Mouse (Mus musculus): ENCODE measurements around the gene Ubxn6. TPM values are rescaled to one million over a fixed set of nuclear protein-coding genes. Genes with fewer than 3 reads are reported as not detected.
"Not testable (repeated sequence)": the region's sequence is repeated elsewhere in the genome, so short reads cannot be mapped to it uniquely, and the experiment has no call there.

The Ubxn6 gene
- 10 to 100 TPM; 85.7 to 90.6 TPM for total RNA-seq (2021)
- long read RNA-seq, transcript Ubxn6-201 (11 exons, 2,949 nt), result major isoform, 80 of 97 reads
- long read RNA-seq, partial matches to known transcripts, result 5 of 97 reads
- long read RNA-seq, other reads (novel, unspliced or antisense), result 11 of 97 reads

DNA sequence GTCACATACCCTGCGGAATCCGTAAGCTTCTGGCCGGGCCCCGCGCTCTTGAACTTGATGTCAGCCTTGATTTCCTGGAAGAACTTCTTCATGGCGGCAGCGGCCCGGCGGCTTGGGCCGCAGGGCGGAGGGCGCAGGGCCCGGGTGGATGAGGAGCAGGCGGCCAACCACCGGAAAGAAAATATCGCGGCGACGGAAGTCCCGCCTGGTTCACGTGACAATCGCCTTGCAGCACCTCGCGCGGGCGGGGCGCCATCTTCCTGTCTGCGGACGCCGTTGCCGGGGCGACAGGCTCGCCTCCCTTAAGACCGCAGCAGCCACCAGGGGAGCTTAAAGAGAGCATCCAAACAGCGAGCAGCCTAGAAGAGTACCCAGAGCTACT, at the start of gene Ubxn6:
Gene Ubxn6 (minus strand): TSS at position 202 of the 382 bp plus-strand sequence.
- DNase-seq (ENCODE audit: low spot score in 2 of 2), result peak; percentile 95 to 98

DNA sequence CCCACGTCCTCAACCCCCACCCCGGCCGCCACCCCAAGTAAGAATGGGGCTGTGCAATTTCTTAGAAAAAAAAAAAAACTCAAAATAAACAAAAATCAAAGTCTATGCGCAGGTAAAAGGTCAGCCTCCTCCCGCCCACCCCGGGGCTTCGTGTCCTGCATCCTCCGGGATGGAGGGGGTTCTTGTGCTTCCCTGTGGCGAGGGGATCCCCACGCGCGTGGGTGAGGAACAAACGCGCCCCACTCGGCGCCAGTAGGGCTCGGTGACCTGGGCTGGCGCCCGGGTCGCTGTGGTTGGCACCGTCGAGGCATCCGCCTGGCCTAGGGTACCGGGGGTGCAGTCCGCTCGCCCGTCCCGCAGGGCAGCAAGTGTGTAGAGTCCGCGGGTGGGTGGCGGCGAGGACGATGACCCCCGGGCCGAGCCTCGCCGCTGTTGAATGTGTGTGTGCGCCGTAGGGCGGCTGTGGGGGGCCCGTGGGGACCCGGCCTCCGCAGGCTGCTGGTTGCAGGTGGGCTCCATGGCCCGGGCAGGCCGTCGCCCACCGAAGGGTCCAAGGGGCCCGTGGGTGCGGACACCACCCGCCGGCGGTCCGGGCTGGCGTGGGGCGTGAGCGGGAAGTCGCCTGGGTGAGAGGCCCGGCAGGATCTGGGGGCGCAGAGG, 49.0 kb upstream of the Ubxn6 start:
- no peak for DNase-seq (ENCODE audit: low spot score in 2 of 2)

DNA sequence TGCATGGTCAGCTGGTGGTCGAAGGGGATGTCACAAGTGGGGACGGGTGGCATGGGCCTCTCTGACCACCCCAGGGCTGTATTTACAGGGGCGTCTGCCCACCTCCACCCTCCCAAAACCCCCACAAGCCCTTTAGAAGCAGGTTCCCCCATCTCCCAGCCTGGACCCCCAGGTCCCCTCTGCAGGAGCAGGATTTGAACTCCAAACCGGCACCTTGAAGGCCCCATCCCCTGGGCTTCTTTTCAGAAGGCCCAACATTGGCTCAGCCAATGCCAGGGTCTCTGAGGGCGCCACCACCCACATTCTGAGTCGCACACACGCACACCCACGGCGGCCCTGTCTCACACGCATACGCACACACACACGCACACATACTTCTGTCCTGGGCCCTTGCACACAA, 48.3 kb upstream of the Ubxn6 start:
- DNase-seq (ENCODE audit: low spot score in 2 of 2), result no peak

DNA sequence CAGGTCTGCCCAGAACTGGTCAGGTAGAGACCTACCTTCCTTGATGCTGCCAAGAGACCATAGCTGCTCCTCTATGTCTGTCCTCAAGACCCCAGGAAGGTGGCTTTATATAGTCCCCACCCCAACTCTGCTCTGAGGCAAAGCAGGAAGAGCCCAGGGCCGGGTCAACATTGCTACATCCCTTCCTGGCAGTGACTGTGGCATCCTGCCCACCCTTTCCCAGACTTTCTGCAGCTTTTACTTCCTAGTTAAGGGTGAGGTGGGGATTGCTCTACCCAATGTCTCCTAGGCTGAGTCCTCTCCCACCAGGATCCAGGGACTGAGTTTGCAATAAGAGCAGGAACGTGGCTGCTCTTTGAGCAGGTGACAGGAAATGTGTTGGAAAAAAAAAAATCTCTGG, 47.0 kb upstream of the Ubxn6 start, which contains the start of gene Lrg1:
Gene Lrg1 (minus strand): TSS at position 176 of the 400 bp plus-strand sequence.
- DNase-seq (ENCODE audit: low spot score in 2 of 2), result no peak

DNA sequence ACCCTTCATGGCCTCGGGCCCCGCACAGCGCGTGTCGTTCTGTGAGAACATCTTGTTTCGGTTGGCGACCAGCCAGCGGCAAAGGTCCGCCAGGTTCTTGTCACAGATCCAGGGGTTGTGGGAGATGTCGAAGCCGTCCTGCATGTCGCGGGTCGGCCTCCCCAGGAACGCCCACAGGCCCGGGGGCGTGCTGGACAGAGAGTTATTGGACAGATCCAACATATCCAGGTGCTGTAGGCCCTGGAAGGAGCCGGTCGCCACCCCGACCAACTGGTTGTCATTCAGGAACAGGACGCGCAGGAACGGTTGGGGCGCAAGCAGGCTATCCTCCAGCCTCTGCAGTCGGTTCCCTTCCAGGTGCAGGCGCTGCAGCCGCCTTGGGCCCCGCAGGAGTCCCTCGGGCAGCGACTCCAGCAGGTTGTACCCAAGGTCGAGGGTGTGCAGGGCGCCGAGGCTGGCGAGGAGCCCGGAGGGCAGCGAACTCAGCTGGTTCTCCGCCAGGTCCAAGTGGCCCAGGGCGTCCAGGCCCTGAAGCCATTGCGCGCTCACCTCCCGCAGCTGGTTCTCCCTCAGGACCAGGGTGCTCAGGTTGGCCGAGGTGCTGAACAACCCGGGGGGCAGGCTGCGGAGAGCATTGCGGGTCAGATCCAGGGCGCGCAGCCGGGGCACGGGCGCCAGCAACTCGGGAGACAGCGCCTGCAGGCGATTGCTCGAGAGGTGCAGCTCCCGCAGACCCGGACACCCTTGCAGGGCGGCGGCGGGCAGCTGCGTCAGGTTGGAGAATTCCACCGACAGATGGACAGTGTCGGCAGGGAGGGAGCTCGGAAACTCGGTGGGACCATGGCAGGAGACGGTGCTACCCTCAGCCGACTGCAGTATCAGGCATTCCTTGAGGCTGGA, 45.4 kb upstream of the Ubxn6 start:
- no peak for DNase-seq (ENCODE audit: low spot score in 2 of 2)

- DNase-seq (ENCODE audit: low spot score in 2 of 2), result no peak
Measured at GRCm38 (mm10) chr17:56119431-56119830, 44.6 kb upstream of the Ubxn6 start.

- no peak for DNase-seq (ENCODE audit: low spot score in 2 of 2)
Measured at GRCm38 (mm10) chr17:56117251-56117710, 42.5 kb upstream of the Ubxn6 start, which contains the start of gene Plin5. Plin5 (minus strand) TSS chr17:56117596.

DNA sequence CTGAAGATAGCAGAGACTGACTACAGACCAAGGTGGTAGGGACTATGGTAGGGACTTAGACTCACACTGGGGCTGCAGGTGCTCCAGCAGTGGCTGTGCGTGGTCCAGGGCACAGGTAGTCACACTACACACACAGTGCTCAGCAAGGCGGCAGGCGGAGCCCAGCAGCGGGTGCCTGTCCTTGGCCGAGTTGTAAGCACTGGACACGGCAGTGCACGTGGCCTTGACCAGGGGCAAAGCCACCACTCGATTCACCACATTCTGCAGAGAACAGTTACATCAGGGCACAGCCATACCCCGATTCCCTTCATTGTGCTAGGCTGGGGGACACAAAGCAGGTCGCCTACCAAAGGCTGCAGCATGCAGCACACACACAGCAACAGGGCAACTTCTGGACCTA, 41.4 kb upstream of the Ubxn6 start:
- no peak for DNase-seq (ENCODE audit: low spot score in 2 of 2)

- DNase-seq (ENCODE audit: low spot score in 2 of 2), result no peak
Measured at GRCm38 (mm10) chr17:56112743-56113142, 37.9 kb upstream of the Ubxn6 start.

DNA sequence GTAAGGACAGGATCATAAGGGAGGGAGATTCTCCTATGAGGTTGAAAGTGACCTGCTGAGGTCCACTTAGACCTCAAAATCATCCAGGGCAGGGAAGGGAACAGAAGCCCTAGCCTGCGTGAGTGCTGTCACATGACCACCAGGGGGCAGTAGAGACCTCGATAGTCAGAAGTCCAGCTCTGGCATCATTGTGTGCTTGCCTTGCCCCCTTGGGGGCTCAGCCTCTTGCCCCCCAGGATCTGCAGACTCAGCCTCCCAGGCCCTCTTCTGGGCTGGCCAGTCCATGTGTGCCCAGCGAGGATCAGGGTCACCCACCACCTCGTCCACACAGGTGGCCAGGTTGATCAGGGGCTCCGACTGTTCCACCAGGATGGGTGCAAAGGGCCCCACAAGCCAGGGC, 37.0 kb upstream of the Ubxn6 start:
- DNase-seq (ENCODE audit: low spot score in 2 of 2), result peak in 1 of 2 experiments; percentile 71

DNA sequence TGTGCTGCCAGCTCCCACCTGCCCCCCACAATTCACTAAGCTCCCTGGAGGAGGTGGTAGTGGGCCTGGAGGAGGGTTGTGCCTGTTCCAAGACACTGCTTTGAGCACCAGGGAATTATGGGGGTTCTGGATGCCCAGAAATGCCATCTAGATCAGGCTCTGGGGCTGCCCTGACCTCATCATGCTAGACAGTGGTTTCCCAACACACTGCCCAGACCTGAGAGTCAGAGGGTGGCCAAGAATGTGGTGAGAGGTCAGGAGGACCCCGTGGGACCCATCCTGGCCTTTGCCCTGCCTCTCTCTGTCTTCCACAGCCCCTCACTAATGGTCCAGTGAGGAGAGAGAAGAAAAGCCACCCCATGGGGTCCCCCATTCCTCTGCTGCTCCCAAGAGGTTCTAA, 36.2 kb upstream of the Ubxn6 start:
- no peak for DNase-seq (ENCODE audit: low spot score in 2 of 2)

- no peak for DNase-seq (ENCODE audit: low spot score in 2 of 2)
Measured at GRCm38 (mm10) chr17:56110571-56110970, 35.7 kb upstream of the Ubxn6 start.

- no peak for DNase-seq (ENCODE audit: low spot score in 2 of 2)
Measured at GRCm38 (mm10) chr17:56109219-56110051, 34.6 kb upstream of the Ubxn6 start, which contains the start of gene Plin4. Plin4 (minus strand) TSS chr17:56109803.

DNA sequence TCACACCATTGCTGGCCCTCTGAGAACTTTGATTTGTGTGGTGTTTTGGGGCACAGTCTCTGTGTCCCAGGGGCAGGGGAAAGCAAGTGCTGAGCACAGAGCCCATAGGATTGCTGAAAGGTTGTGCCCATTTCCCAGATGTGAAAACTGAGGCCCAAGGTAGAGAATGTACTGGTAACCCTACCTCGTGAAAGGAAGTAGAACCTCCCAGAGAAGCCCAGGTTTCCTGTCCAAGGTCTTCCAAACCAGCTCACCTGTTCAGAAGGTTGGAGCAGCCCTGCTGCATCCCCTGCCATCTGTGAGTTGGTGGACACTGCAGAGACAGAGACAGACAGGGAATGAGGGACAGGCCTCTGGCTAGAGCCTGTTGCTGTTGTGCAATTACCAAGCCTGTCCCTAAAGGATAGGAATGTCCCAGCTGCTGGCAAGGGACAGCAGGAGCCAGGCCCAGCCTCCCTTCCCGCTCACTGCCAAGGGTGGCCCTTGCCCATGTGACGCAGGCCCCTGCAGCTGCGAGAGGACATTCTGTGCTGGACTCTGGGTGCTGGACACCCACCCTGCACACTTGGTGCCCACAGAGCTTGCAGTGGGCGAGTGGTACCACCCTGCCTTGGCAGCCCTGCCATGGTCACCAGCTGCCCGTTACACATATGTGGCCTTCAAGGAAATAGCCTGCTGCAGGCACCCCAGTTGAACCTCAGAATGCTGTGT, 33.7 kb upstream of the Ubxn6 start:
- peak; percentile 54 to 85 for DNase-seq (ENCODE audit: low spot score in 2 of 2)

DNA sequence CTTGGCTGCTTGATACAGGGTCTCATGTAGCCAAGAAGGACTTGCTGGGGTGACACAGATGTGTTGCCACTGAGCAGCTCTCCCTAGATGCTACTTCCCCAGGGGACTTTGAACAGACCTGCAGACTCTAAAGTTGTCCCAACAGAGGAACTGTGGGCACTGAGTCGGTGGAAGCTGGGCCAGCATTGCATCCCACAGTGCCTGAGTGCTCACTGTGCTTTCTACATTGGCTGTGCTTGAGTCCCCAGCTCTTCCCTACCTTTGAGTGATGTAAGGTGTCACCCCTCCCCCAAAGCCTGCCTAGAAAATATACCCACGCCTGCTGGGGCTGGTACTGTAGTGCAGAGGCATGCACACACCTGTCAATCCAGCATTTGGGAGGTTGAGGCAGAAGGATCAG, 32.9 kb upstream of the Ubxn6 start:
- DNase-seq (ENCODE audit: low spot score in 2 of 2), result no peak

DNA sequence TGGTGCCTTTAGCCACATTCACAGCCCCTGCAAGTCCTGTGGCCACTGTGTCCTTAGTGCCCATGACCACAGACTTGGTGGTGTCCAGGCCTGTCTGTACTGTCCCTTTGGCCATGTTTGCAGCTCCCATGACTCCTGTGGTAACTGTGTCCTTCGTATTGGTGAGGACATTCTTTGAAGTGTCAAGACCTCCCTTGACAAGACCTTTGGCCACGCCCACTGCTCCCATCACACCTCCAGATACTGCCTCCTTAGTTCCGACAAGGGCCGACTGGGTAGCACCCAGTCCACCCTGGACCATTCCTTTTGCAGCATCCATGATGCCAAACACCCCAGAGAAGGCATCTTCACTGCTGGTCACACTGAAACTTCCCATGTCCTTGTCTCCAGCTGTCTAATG, 32.2 kb upstream of the Ubxn6 start:
- DNase-seq (ENCODE audit: low spot score in 2 of 2), result no peak

DNA sequence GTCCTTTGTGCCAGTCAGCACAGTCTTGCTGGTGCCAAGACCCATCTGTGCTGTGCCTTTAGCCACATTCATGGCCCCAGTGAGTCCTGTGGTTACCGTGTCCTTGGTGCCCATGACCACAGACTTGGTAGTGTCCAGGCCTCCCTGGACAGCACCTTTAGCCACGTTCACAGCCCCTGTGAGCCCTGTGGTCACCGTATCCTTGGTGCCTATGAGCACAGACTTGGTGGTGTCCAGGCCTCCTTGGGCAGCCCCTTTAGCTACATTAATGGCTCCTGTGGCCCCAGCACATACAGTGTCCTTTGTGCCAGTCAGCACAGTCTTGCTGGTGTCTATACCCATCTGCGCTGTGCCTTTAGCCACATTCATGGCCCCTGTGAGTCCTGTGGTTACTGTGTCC, 31.6 kb upstream of the Ubxn6 start:
- not testable (repeated sequence) for DNase-seq (ENCODE audit: low spot score in 2 of 2)

DNA sequence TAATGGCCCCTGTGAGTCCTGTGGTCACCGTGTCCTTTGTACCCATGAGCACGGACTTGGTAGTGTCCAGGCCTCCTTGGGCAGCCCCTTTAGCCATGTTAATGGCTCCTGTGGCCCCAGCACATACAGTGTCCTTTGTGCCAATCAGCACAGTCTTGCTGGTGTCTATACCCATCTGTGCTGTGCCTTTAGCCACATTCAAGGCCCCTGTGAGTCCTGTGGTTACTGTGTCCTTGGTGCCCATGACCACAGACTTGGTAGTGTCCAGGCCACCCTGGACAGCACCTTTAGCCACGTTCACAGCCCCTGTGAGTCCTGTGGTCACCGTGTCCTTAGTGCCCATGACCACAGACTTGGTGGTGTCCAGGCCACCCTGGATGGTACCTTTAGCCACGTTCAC, 30.0 kb upstream of the Ubxn6 start:
- DNase-seq (ENCODE audit: low spot score in 2 of 2), result not testable (repeated sequence)

- no peak for DNase-seq (ENCODE audit: low spot score in 2 of 2)
Measured at GRCm38 (mm10) chr17:56103465-56104285, 28.8 kb upstream of the Ubxn6 start.
